Mouse (Mus musculus) kidney, postnatal 10 days (tissue): ENCODE measurements around the gene D630003M21Rik.

Experiments
- DNase-seq: peaks from one replicate; pipeline ENCODE4 v3.0.0; 2021; ENCODE audit warnings: mixed read lengths

D630003M21Rik gene

GRCm38 (mm10) chr2:158233106-158233505 lies 4.1 kb upstream of the D630003M21Rik start:
- DNase-seq, result no peak

- no peak for DNase-seq
These were observed 3.4 kb upstream of the D630003M21Rik start for GRCm38 (mm10) chr2:158232414-158232813.

- no peak for DNase-seq
These were observed 2.0 kb upstream of the D630003M21Rik start for GRCm38 (mm10) chr2:158231071-158231470.

- no peak for DNase-seq
These were observed 1.6 kb upstream of the D630003M21Rik start for GRCm38 (mm10) chr2:158230617-158231016.

GRCm38 (mm10) chr2:158229503-158229892 lies 476 bp upstream of the D630003M21Rik start:
- no peak for DNase-seq

- DNase-seq, result peak; percentile 75
These were observed 3.7 kb downstream of the D630003M21Rik start for GRCm38 (mm10) chr2:158225301-158225700.

- no peak for DNase-seq
These were observed 5.5 kb downstream of the D630003M21Rik start for GRCm38 (mm10) chr2:158223497-158223896.

- peak; percentile 67 for DNase-seq
These were observed 6.4 kb downstream of the D630003M21Rik start for GRCm38 (mm10) chr2:158222664-158223063.

GRCm38 (mm10) chr2:158221446-158222084 lies 7.5 kb downstream of the D630003M21Rik start:
- DNase-seq, result no peak

- DNase-seq, result no peak
These were observed 9.5 kb downstream of the D630003M21Rik start for GRCm38 (mm10) chr2:158219562-158219961.

- DNase-seq, result peak; percentile 59
These were observed 12.5 kb downstream of the D630003M21Rik start for GRCm38 (mm10) chr2:158216510-158216909.

GRCm38 (mm10) chr2:158215283-158216117 lies 13.5 kb downstream of the D630003M21Rik start:
- DNase-seq, result peak; percentile 72

GRCm38 (mm10) chr2:158211764-158212471 lies 17.1 kb downstream of the D630003M21Rik start:
- no peak for DNase-seq

GRCm38 (mm10) chr2:158210958-158211357 lies 18.1 kb downstream of the D630003M21Rik start:
- DNase-seq, result no peak

- peak; percentile 80 for DNase-seq
These were observed 18.5 kb downstream of the D630003M21Rik start for GRCm38 (mm10) chr2:158210503-158210902.

GRCm38 (mm10) chr2:158209776-158210175 lies 19.2 kb downstream of the D630003M21Rik start:
- peak; percentile 49 for DNase-seq

- peak; percentile 87 for DNase-seq
These were observed 21.2 kb downstream of the D630003M21Rik start for GRCm38 (mm10) chr2:158207848-158208247.

GRCm38 (mm10) chr2:158204114-158204513 lies 24.9 kb downstream of the D630003M21Rik start:
- peak; percentile 92 for DNase-seq

GRCm38 (mm10) chr2:158203686-158204085 lies 25.3 kb downstream of the D630003M21Rik start:
- no peak for DNase-seq

- DNase-seq, result peak; percentile 43
These were observed 29.7 kb downstream of the D630003M21Rik start for GRCm38 (mm10) chr2:158199281-158199680.

- no peak for DNase-seq
These were observed 30.2 kb downstream of the D630003M21Rik start for GRCm38 (mm10) chr2:158198861-158199260.

- DNase-seq, result no peak
These were observed 31.1 kb downstream of the D630003M21Rik start for GRCm38 (mm10) chr2:158197971-158198370.

GRCm38 (mm10) chr2:158194945-158195640 lies 33.9 kb downstream of the D630003M21Rik start:
- DNase-seq, result peak; percentile 68
